Mouse (Mus musculus) intestine, postnatal 0 days (tissue): ENCODE measurements around the gene Adgrl1. TPM values are rescaled to one million over a fixed set of nuclear protein-coding genes. Genes with fewer than 3 reads are reported as not detected.

Experiments used
- ATAC-seq: fragments of 200-750 bp; cut with Nextera tagmentation; 2 replicates; pipeline ENCODE4 v1.8.0; 2017; ENCODE audit warnings: mild to moderate bottlenecking, moderate TSS enrichment, moderate library complexity
- H3K27ac ChIP-seq: fragments of 300-500 bp; sonication (generic); 2 replicates; pipeline ENCODE4 v1.5.1; 2014; ENCODE audit warnings: mild to moderate bottlenecking, low read depth, low read length, moderate library complexity
- H3K27me3 ChIP-seq: fragments of 300-500 bp; sonication (generic); replicated peaks from 2 replicates; pipeline ENCODE4 v1.6.1; 2014; ENCODE audit warnings: low read length, mixed read lengths; ENCODE audit not compliant: control insufficient read depth, insufficient read depth
- H3K36me3 ChIP-seq: fragments of 300-500 bp; sonication (generic); 2 replicates; pipeline ENCODE4 v1.6.1; 2014; ENCODE audit warnings: mild to moderate bottlenecking, moderate library complexity; ENCODE audit not compliant: control insufficient read depth, insufficient read depth
- H3K4me1 ChIP-seq: fragments of 300-500 bp; sonication (generic); replicated peaks from 2 replicates; pipeline ENCODE4 v1.6.1; 2014; ENCODE audit warnings: antibody characterized with exemption, low read length, mixed read lengths; ENCODE audit not compliant: control insufficient read depth, insufficient read depth
- H3K4me2 ChIP-seq: fragments of 300-500 bp; sonication (generic); replicated peaks from 2 replicates; pipeline ENCODE4 v1.6.1; 2014; ENCODE audit warnings: low read depth, mild to moderate bottlenecking, moderate library complexity
- H3K4me3 ChIP-seq: fragments of 300-500 bp; sonication (generic); 2 replicates; pipeline ENCODE4 v1.5.1; 2014; ENCODE audit warnings: low read depth, low read length
- H3K9ac ChIP-seq: fragments of 300-500 bp; sonication (generic); 2 replicates; pipeline ENCODE4 v1.6.1; 2014; ENCODE audit warnings: mild to moderate bottlenecking, low read depth, low read length
- H3K9me3 ChIP-seq: fragments of 300-500 bp; sonication (generic); 2 replicates; pipeline ENCODE4 v1.6.1; 2016; ENCODE audit warnings: mixed run types; ENCODE audit not compliant: control insufficient read depth
- CTCF ChIP-seq: sonication (generic); IDR thresholded peaks from 2 replicates; pipeline ENCODE4 v1.5.1; 2016; ENCODE audit warnings: low read depth, mild to moderate bottlenecking, control low read depth, antibody characterized with exemption, moderate library complexity
- WGBS: fragments of 180-500 bp; shearing (Covaris S2); extraction: QIAGEN DNeasy Blood & Tissue Kit; methylation state at CpG from one replicate; pipeline ENCODE4 v1.1.7; 2014; 5-methylcytosine and 5-hydroxymethylcytosine counted together
- polyA plus RNA-seq: library from polyadenylated mRNA; unstranded; fragments of >200 nt; fragmentation: Nextera tagmentation; extraction: Ambion mirVana; gene quantifications from 2 replicates; pipeline ENCODE4 v1.2.1, GENCODE M21; 2015

The Adgrl1 gene
- polyA plus RNA-seq, 1 experiment from 2014 or later: 4.4 TPM

GRCm38 (mm10) chr8:83938330-83938729 is 38.4 kb downstream of the Adgrl1 start:
- Histone ChIP-seq H3K4me1 (no peaks in the 10 kb centered on the region), H3K9ac (no peak overlapping the region), H3K4me2 (no peak overlapping the region), H3K9me3 (no peaks in the 10 kb centered on the region), H3K4me3 (no peak overlapping the region), H3K27ac (no peak overlapping the region), H3K36me3 (peaks cover 22% of the 10 kb centered on the region; the same call in 1 of the 2 replicates), H3K27me3 (no peaks in the 10 kb centered on the region)
- TF ChIP-seq CTCF: no peak
- ATAC-seq: no peak
- WGBS: 93% methylated on average over 13 of the region's 15 CpGs

DNA sequence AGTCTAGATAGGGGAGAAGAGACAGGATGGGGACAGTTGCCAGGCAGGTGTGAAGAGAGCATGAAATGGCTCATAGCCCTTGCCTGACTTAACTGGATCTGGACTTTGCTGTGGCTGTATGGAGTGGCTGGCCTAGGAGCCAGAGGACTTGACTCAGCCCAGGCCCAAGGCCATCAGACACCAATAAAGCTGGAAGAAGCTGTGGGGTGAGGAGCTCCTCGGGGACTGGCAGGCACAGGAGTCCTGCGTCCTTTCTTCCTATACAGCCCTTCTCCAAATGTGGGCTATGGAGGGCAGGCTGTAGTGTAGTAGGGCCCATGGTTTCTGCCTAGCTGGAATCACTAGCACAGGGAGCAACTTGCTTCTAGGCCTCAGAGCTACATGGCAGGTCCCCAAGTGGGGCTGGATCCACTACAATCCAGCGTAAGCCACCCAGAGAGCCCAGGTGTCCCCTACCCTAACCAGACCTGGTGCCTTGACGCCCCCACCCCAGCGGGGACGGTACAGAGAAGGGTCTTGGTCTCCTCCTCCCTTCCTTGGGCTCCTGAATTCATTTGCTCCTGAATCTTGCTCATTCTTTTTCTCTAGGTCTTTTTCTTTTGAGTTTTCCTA is 41.3 kb downstream of the Adgrl1 start:
- no peak for ATAC-seq
- peaks cover 2% of the 10 kb centered on the region; the same call in 1 of the 2 replicates for H3K36me3 ChIP-seq
- H3K4me3 ChIP-seq: no peak overlapping the region
- no peaks in the 10 kb centered on the region for H3K27me3 ChIP-seq
- no peaks in the 10 kb centered on the region for H3K4me1 ChIP-seq
- H3K9ac ChIP-seq: no peak overlapping the region
- H3K27ac ChIP-seq: no peak overlapping the region
- WGBS: 68% methylated on average over 6 of the region's 6 CpGs
- no peak for TF ChIP-seq CTCF
- H3K4me2 ChIP-seq: no peak overlapping the region
- H3K9me3 ChIP-seq: no peaks in the 10 kb centered on the region

GRCm38 (mm10) chr8:83942446-83942845 is 42.5 kb downstream of the Adgrl1 start:
- Histone ChIP-seq H3K9me3 (no peaks in the 10 kb centered on the region), H3K27me3 (no peaks in the 10 kb centered on the region)

DNA sequence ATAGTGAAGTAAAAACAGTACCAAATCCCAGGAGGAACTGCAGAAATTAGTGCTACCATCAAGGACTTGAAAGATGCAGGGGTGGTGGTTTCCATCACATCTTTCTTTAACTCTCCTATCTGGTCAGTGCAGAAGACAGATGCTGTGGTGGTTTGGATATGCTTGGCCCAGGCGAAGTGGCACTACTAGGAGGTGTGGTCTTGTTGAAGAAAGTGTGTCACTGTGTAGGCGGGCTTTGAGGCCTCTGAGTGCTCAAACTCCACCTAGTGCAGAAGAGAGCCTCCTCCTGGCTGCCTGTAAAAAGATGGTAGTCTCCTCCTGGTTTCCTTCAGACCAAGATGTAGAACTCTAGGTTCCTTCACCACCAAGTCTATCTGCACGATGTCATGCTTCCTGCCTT is 45.6 kb downstream of the Adgrl1 start:
- no peak for ATAC-seq
- Histone ChIP-seq H3K27ac (no peak overlapping the region), H3K9ac (no peak overlapping the region), H3K36me3 (no peaks in the 10 kb centered on the region), H3K4me1 (no peaks in the 10 kb centered on the region), H3K4me2 (no peak overlapping the region), H3K4me3 (no peak overlapping the region), H3K27me3 (no peaks in the 10 kb centered on the region), H3K9me3 (no peaks in the 10 kb centered on the region)
- WGBS: 65% methylated on average over 3 of the region's 3 CpGs
- no peak for TF ChIP-seq CTCF

More at GRCm38 (mm10) chr8:83942446-83942845, 42.5 kb downstream of the Adgrl1 start:
- Histone ChIP-seq H3K4me2 (no peak overlapping the region), H3K9ac (no peak overlapping the region), H3K36me3 (no peaks in the 10 kb centered on the region; the same call in 1 of the 2 replicates), H3K4me1 (no peaks in the 10 kb centered on the region), H3K4me3 (no peak overlapping the region), H3K27ac (no peak overlapping the region)
- WGBS: 72% methylated on average over 1 of the region's 1 CpGs
- ATAC-seq: no peak
- no peak for TF ChIP-seq CTCF

- no peak overlapping the region for H3K27ac ChIP-seq
- peak overlapping the region; percentile 17; the same call in 1 of the 2 replicates for H3K9ac ChIP-seq
- peak overlapping the region; percentile 38 for H3K4me3 ChIP-seq
- no peaks in the 10 kb centered on the region for H3K9me3 ChIP-seq
- 1% methylated on average over 14 of the region's 14 CpGs for WGBS
- no peak; the same call in 1 of the 2 replicates for ATAC-seq
- H3K4me2 ChIP-seq: peak overlapping the region; percentile 65
- H3K27me3 ChIP-seq: no peaks in the 10 kb centered on the region
- no peak for TF ChIP-seq CTCF
- H3K36me3 ChIP-seq: no peaks in the 10 kb centered on the region
- 0 out of 2 replicates have a peak, but pooled peaks cover 3% of the 10 kb centered on the region for H3K4me1 ChIP-seq
Observed at GRCm38 (mm10) chr8:83954749-83955105, 54.8 kb downstream of the Adgrl1 start.

- peak; percentile 94 for TF ChIP-seq CTCF
- Histone ChIP-seq H3K36me3 (no peaks in the 10 kb centered on the region), H3K27ac (no peak within 1 kb of the TSS), H3K27me3 (no peaks in the 10 kb centered on the region), H3K9ac (peak within 1 kb of the TSS; percentile 58), H3K4me2 (peak within 1 kb of the TSS; percentile 96), H3K4me3 (peak within 1 kb of the TSS; percentile 77), H3K9me3 (no peaks in the 10 kb centered on the region), H3K4me1 (0 out of 2 replicates have a peak, but pooled peaks cover 3% of the 10 kb centered on the region)
- WGBS: under 1% methylated on average over 75 of the region's 75 CpGs
- peak; percentile 99 for ATAC-seq
Observed at GRCm38 (mm10) chr8:83955106-83955957, 55.4 kb downstream of the Adgrl1 start, which contains the start of the genes Gm10644 and Asf1b. Gm10644 (minus strand) TSS chr8:83955205. Asf1b (plus strand) TSS chr8:83955507.
